Mouse (Mus musculus) heart, embryonic 16.5 days (tissue): Measurements from ENCODE around the gene Alox5ap. TPM values are rescaled to one million over a fixed set of nuclear protein-coding genes. Genes with fewer than 3 reads are reported as not detected.

Source experiments
- ATAC-seq: fragments of 200-750 bp; cut with Nextera tagmentation; replicated peaks from 2 replicates; pipeline ENCODE4 v1.8.0; 2017; ENCODE audit warnings: moderate number of reproducible peaks; ENCODE audit not compliant: insufficient read depth, low FRiP score; ENCODE audit errors: extremely low read depth
- H3K27ac ChIP-seq: fragments of 300-500 bp; sonication (generic); 2 replicates; pipeline ENCODE4 v1.5.1; 2014; ENCODE audit warnings: mild to moderate bottlenecking, low read length, control low read depth, moderate library complexity
- H3K27me3 ChIP-seq: fragments of 300-500 bp; sonication (generic); 2 replicates; pipeline ENCODE4 v1.6.1; 2014; ENCODE audit warnings: low read length, mixed read lengths; ENCODE audit not compliant: control insufficient read depth, insufficient read depth
- H3K36me3 ChIP-seq: fragments of 300-500 bp; sonication (generic); 2 replicates; pipeline ENCODE4 v1.6.1; 2014; ENCODE audit not compliant: control insufficient read depth, insufficient read depth
- H3K4me1 ChIP-seq: fragments of 300-500 bp; sonication (generic); 2 replicates; pipeline ENCODE4 v1.6.1; 2014; ENCODE audit warnings: low read length, mixed read lengths; ENCODE audit not compliant: control insufficient read depth, insufficient read depth
- H3K4me2 ChIP-seq: fragments of 300-500 bp; sonication (generic); 2 replicates; pipeline ENCODE4 v1.6.1; 2014; ENCODE audit warnings: low read depth, mild to moderate bottlenecking, control low read depth, low read length
- H3K4me3 ChIP-seq: fragments of 300-500 bp; sonication (generic); 2 replicates; pipeline ENCODE4 v1.5.1; 2014; ENCODE audit warnings: mild to moderate bottlenecking, control low read depth, low read length
- H3K9ac ChIP-seq: fragments of 300-500 bp; sonication (generic); 2 replicates; pipeline ENCODE4 v1.6.1; 2014; ENCODE audit warnings: low read length, control low read depth
- H3K9me3 ChIP-seq: fragments of 300-500 bp; sonication (generic); replicated peaks from 2 replicates; pipeline ENCODE4 v1.6.1; 2016; ENCODE audit warnings: low read length; ENCODE audit not compliant: control insufficient read depth
- WGBS: fragments of 180-500 bp; shearing (Covaris S2); extraction: QIAGEN DNeasy Blood & Tissue Kit; methylation state at CpG from one replicate; pipeline ENCODE4 v1.1.7; 2014; 5-methylcytosine and 5-hydroxymethylcytosine counted together
- polyA plus RNA-seq: library from polyadenylated mRNA; unstranded; fragments of >200 nt; fragmentation: Nextera tagmentation; extraction: Ambion mirVana; gene quantifications from 2 replicates; pipeline ENCODE4 v1.2.1, GENCODE M21; 2015

The Alox5ap gene
- polyA plus RNA-seq, 1 experiment from 2014 or later = 11.9 TPM

DNA sequence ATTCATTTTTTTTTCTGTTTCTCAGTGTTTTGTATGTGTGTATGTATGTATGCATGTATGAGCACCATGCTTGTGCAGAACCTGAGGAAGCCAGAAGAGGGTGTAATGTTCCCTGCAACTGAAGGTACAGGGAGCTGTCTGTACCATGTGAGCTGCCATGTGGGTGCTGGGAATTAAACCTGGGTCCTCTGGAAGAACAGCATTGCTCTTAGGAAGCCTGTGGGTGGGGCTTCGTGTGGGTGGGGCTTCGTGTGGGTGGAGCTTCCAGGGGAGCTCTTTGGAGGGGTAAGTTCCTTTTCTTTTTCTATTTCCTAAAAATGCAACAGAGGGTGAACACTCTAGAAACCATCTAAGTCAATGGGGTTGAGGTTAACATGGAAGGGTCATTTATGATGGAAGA is 11.1 kb upstream of the Alox5ap start:
- ATAC-seq = no peak
- no peaks in the 10 kb centered on the region for H3K27me3 ChIP-seq
- 69% methylated on average over 2 of the region's 2 CpGs for WGBS
- H3K9ac ChIP-seq = no peak overlapping the region
- no peaks in the 10 kb centered on the region for H3K36me3 ChIP-seq
- no peaks in the 10 kb centered on the region for H3K9me3 ChIP-seq
- no peak overlapping the region for H3K4me2 ChIP-seq
- no peaks in the 10 kb centered on the region for H3K4me1 ChIP-seq
- H3K27ac ChIP-seq = no peak overlapping the region
- no peak overlapping the region for H3K4me3 ChIP-seq

DNA sequence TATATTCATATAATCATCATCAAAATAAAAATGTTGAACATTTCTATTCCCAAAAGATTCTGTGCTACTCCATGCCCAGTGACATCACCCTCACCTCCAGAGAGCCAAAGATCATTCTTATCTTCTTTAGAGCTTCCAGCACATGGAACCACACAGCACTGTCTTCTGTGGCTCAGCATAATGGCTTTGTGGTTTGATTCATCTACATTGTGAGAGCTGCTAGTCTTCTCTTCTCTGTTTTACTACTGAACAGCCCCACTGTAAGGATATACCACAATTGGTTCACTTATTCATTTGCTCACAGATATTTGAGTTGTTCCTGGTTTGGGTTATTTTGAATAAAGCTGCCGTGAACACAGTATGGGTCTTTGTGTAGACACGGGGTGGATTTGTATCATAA is 9.0 kb upstream of the Alox5ap start:
- no peaks in the 10 kb centered on the region for H3K9me3 ChIP-seq
- no peak overlapping the region for H3K27ac ChIP-seq
- no peak overlapping the region for H3K4me3 ChIP-seq
- H3K4me2 ChIP-seq = no peak overlapping the region
- H3K36me3 ChIP-seq = no peaks in the 10 kb centered on the region
- no peaks in the 10 kb centered on the region for H3K27me3 ChIP-seq
- WGBS = 79% methylated on average over 2 of the region's 2 CpGs
- no peaks in the 10 kb centered on the region for H3K4me1 ChIP-seq
- no peak for ATAC-seq
- H3K9ac ChIP-seq = no peak overlapping the region

DNA sequence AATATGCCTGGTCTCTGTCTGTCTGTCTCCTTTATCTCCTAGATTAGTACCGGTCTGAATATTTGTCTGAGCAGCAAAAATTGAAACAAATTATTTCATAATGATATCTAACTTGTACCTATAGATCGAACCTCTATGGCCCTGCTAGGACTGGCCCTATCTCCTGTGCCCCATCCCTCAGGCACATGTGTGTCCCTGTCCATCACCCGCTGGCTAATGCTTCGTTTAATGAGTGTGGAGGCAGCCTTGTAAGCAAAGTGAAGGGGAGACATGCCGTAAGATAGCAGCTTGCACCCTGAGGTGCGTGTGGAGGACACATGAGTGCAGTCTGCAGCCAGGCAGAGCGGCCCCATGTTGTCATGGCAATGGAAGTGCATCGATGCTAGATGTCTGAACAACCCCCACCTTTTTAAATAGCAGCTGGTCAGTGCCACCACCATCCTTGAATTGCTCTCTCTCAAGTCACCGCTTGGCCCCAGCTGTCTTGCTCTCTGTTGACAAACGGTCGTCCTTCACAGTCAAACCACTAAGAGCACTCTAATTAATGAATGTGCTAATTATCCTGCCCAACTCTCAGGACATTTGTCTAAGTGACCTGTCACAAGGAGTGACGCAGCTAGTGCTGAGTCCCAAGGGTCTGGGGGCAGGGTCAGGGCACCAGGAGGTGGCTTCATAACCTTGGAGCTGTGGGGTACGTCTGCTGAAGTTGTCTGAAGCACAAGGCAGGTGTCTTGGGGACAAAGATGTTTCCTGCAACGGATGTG is 6.9 kb upstream of the Alox5ap start:
- Histone ChIP-seq H3K4me3 (no peak overlapping the region), H3K9me3 (no peaks in the 10 kb centered on the region), H3K36me3 (no peaks in the 10 kb centered on the region), H3K9ac (no peak overlapping the region), H3K27me3 (no peaks in the 10 kb centered on the region), H3K4me1 (no peaks in the 10 kb centered on the region), H3K27ac (no peak overlapping the region), H3K4me2 (no peak overlapping the region)
- WGBS = 49% methylated on average over 14 of the region's 14 CpGs
- no peak for ATAC-seq

DNA sequence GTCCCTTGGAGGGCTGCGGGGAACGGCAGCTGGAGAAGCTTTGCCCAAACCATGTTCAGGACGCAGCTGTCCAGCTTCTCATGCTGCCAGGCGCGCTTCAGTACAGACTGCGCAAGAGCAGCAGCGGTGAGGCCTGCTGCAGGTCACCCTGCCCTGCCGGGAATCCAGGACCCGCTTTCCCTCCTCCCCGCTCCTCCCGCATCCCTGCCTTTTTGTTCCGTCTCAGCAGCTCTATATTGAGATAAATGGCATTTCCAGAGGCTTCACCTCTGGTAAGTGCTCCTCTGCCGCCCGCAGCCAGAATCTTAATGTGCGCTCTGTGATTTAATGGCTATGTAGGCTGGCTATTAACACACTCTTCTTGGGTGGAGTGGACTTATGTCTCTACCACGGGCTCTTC is 5.5 kb upstream of the Alox5ap start:
- Histone ChIP-seq H3K4me3 (no peak overlapping the region), H3K27ac (no peak overlapping the region), H3K9ac (no peak overlapping the region), H3K9me3 (no peaks in the 10 kb centered on the region), H3K27me3 (no peaks in the 10 kb centered on the region), H3K4me1 (no peaks in the 10 kb centered on the region), H3K4me2 (peak overlapping the region; percentile 3; the same call in 1 of the 2 replicates), H3K36me3 (no peaks in the 10 kb centered on the region)
- ATAC-seq = no peak
- WGBS = 53% methylated on average over 16 of the region's 16 CpGs

DNA sequence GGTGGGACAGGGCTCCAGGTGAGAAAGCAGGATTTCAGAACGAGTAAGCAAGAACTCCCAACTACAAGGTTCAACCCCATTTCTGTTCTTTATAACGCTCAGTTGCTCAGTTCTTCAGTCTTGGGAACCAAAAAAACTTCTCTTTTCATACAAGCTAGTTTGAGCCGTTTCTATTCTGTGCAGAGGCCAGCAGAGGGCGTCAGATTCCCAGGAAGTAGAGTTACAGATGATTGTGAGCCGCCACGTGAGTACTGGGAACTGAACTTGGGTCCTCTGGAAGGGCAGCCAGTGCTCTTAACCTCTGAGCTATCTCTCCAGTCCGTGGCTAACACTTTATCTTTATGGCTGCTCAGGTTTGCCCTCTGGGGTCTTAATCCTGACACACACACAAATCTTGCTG is 3.1 kb upstream of the Alox5ap start:
- H3K9me3 ChIP-seq = no peaks in the 10 kb centered on the region
- H3K9ac ChIP-seq = no peak overlapping the region
- no peaks in the 10 kb centered on the region for H3K27me3 ChIP-seq
- ATAC-seq = no peak
- 73% methylated on average over 7 of the region's 7 CpGs for WGBS
- no peaks in the 10 kb centered on the region for H3K36me3 ChIP-seq
- no peak overlapping the region for H3K4me2 ChIP-seq
- no peak overlapping the region for H3K4me3 ChIP-seq
- H3K27ac ChIP-seq = no peak overlapping the region
- peaks cover 2% of the 10 kb centered on the region; the same call in 1 of the 2 replicates for H3K4me1 ChIP-seq

DNA sequence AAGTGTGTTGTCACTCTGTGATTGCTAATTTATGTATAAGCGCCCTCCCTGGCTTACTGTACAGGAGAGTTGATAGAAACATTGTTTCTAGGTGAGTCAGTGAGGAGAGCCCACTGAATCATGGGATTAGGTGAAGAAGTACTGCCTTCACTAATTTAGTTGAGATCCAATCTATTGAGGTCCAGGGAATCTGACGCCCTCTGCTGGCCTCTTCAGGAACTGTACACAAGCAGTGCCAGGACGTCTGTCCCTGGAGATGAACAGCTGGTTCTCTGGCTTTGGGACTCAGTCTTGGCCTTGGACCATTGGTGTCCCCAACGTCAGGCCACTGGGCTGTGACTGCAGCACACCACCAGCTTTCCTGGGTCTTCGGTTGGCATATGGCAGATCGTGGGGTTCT is 2.7 kb upstream of the Alox5ap start:
- Histone ChIP-seq H3K4me2 (no peak overlapping the region), H3K9ac (no peak overlapping the region), H3K36me3 (no peaks in the 10 kb centered on the region), H3K27me3 (no peaks in the 10 kb centered on the region), H3K4me1 (peaks cover 2% of the 10 kb centered on the region; the same call in 1 of the 2 replicates), H3K27ac (no peak overlapping the region), H3K9me3 (no peaks in the 10 kb centered on the region), H3K4me3 (no peak overlapping the region)
- ATAC-seq = no peak
- WGBS = 71% methylated on average over 6 of the region's 6 CpGs

DNA sequence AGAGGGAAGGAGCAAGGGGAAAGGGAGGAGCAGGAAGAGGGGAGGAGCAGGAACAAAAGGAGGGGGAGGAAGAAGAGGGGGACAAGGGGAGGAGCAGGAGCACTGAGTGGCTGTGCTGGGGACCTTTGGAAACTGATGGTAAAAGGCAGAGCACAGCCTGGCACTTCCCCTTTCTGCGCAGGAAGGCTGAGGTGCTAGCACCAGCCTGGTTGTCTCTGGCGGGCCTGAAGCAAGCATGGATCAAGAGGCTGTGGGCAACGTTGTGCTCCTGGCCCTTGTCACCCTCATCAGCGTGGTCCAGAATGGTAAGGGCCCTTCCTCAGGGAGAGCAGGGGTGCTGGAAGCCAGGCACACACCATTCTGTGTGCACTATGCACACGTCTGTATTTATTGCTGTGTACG is 312 bp downstream of the Alox5ap start:
- 44% methylated on average over 6 of the region's 6 CpGs for WGBS

DNA sequence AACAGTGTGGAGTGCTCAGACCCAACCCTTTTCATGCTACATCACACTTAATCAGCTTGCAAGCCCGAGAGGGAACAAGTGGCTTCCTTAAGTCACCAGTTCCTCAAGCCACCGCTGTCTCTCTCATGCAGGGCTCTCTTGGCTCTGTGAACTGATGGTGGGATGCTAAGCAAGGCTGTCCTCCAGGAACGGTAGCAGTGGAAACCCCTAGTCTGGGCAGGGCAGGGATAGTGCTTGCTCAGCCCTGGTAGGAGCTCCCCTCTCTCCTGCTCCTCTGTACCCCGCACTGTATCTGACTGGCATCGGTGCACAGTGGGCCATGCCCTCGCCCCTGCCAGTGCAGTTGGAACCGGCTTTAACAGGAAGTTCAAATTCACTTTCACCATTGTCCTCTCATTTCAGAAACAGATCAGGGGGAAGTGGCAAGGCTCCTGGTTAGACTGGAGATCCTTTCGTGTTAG is 2.2 kb downstream of the Alox5ap start:
- ATAC-seq = no peak
- Histone ChIP-seq H3K27me3 (no peaks in the 10 kb centered on the region), H3K4me1 (peaks cover 2% of the 10 kb centered on the region; the same call in 1 of the 2 replicates), H3K4me3 (no peak overlapping the region), H3K9ac (no peak overlapping the region), H3K36me3 (no peaks in the 10 kb centered on the region), H3K9me3 (0 out of 2 replicates have a peak, but pooled peaks cover 3% of the 10 kb centered on the region), H3K27ac (no peak overlapping the region), H3K4me2 (no peak overlapping the region)
- 66% methylated on average over 8 of the region's 8 CpGs for WGBS

More for the DNA sequence above, 312 bp downstream of the Alox5ap start:
- no peak overlapping the region for H3K4me2 ChIP-seq
- H3K9me3 ChIP-seq = no peaks in the 10 kb centered on the region
- H3K27ac ChIP-seq = no peak overlapping the region
- ATAC-seq = no peak
- H3K36me3 ChIP-seq = no peaks in the 10 kb centered on the region
- peak overlapping the region; percentile 41; the same call in 1 of the 2 replicates for H3K9ac ChIP-seq
- no peak overlapping the region for H3K4me3 ChIP-seq
- no peaks in the 10 kb centered on the region for H3K27me3 ChIP-seq
- H3K4me1 ChIP-seq = peaks cover 2% of the 10 kb centered on the region; the same call in 1 of the 2 replicates

DNA sequence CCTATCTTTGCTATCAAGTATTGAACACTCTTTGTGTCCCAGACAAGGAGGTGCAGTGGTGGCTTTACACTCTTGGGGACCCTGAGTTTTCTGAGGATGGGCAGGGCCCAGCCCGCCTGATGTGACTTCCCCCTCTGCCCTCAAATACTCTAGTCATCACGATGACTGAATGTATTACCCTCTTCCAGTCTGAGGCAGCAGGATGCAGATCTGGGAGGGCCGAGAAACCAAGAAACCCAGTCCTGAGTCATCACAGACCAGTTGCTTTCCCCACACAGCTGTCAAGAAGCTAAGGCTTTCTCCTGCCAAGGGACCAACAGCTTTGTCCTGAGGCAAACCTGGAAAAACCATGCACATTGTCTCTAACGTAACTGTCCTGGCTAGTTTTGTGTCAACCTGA is 2.9 kb downstream of the Alox5ap start:
- H3K4me2 ChIP-seq = no peak overlapping the region
- H3K27me3 ChIP-seq = no peaks in the 10 kb centered on the region
- no peak for ATAC-seq
- no peak overlapping the region for H3K4me3 ChIP-seq
- H3K36me3 ChIP-seq = no peaks in the 10 kb centered on the region
- H3K9ac ChIP-seq = no peak overlapping the region
- no peak overlapping the region for H3K27ac ChIP-seq
- H3K4me1 ChIP-seq = peaks cover 2% of the 10 kb centered on the region; the same call in 1 of the 2 replicates
- 70% methylated on average over 4 of the region's 4 CpGs for WGBS
- 0 out of 2 replicates have a peak, but pooled peaks cover 3% of the 10 kb centered on the region for H3K9me3 ChIP-seq
